Mouse (Mus musculus) heart, postnatal 36 days (tissue): ENCODE results near the gene Psg17. TPM values are rescaled to one million over a fixed set of nuclear protein-coding genes. Genes with fewer than 3 reads are reported as not detected.
A peak's percentile ranks its signal among the peaks of the same experiment; 100 is the strongest.
"Not testable (repeated sequence)": the region's sequence is repeated elsewhere in the genome, so short reads cannot be mapped to it uniquely, and the experiment has no call there.

ENCODE experiments used
- DNase-seq, 2 experiments: peaks; one replicate each; pipeline ENCODE4 v3.0.0; 2021 to 2022
- intact Hi-C: fragments of 180-260 bp; cut with DNase I; formaldehyde crosslinking; loops from one replicate; pipeline ENCODE4 v1.15.1; 2025
- total RNA-seq, 2 experiments: library from RNA; stranded (reverse); gene quantifications; 2 replicates each; pipeline ENCODE4 v1.2.3; 2021

Gene Psg17
- total RNA-seq = not detected

DNA sequence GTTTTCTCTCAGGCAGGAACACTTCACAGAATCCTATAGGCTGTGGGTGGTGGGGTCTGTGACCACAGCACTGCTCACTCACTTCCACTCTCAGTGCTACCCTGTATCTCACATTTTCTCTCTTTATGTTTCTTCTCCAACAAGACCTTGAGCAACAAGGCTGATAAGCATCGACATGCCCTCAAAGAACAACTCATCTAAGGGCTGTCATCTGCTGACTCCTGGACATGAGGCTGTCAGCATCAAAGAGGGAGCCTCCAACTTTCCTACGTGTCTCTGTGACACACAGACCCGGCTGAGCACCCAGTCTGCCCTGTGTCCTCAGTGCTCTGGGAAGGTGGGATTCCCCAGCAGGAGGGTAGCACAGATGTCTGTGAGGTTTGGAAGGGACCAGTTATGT, at the start of gene Psg17:
TSS of gene Psg17 (minus strand) at position 101 of the 400 bp plus-strand sequence.
- no peak for DNase-seq
- intact Hi-C loops = loop anchor here (10.0 kb wide), 1 partner anchor 67 kb away; no protein-coding TSS in a partner anchor

GRCm38 (mm10) chr7:18871031-18871430, 49.6 kb upstream of the Psg17 start, which contains the start of gene Pglyrp1:
Gene Pglyrp1 (plus strand): TSS chr7:18871331.
- not testable (repeated sequence) for DNase-seq
- intact Hi-C loops = loop anchor here (5.0 kb wide), 1 partner anchor 159 kb away; no protein-coding TSS in a partner anchor

- no peak for DNase-seq
Measured at GRCm38 (mm10) chr7:18868491-18868890, 47.1 kb upstream of the Psg17 start.

DNA sequence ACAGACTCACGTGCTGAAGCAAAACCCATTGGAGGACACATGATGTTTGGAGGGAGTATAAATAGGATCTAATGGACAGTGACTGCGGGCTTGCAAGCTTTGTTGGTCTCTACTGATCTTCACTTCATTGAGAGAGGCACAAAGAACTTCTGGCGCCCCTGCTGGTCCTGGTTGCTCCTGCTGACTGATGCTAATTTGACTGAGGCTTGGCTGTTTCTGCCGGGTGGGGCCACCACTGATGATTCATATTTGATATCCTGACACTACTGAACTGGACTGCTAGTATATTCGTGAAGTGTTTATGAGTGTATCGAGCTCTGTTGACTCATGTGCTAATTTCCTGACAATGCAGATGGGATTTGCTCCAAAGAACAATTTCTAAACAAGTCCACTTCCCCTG, 41.4 kb upstream of the Psg17 start:
- DNase-seq = no peak
- intact Hi-C loops = no loop called here

More at GRCm38 (mm10) chr7:18868491-18868890, 47.1 kb upstream of the Psg17 start:
- intact Hi-C loops = no loop called here

DNA sequence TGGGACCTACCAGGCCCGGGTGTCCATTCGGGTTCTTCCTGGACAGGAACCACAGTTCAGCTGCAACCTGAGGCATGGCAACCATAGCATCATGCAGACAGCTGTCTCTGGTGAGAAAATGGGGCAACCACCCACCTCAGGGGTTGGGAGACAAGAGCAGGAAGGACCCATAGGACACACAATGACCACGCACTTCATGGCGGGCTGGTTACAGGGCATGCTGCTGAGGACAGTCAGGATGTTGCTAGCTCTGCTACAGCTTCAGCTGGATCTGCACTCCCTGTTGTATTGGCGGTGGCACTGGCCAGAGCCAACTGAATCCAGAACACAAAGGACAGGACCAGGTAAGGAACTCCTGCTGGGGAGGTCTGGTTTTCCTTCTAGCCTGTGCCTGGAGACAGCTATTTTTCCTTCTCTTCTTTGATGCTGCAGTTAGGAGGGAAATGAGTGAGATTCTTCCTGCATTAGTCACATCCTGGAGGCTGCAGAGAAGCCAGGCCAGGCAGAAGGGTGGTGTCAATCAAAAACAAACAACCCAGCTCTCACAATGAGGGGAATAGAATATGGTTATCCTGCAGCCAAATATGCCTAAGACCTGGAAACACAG, 37.0 kb upstream of the Psg17 start:
- intact Hi-C loops = no loop called here
- peak; percentile 24 to 30 for DNase-seq

GRCm38 (mm10) chr7:18848395-18848794, 27.0 kb upstream of the Psg17 start:
- intact Hi-C loops = no loop called here

GRCm38 (mm10) chr7:18844811-18845210, 23.4 kb upstream of the Psg17 start:
- intact Hi-C loops = no loop called here
- DNase-seq = no peak

More at GRCm38 (mm10) chr7:18848395-18848794, 27.0 kb upstream of the Psg17 start:
- no peak for DNase-seq

GRCm38 (mm10) chr7:18841174-18841567, 19.8 kb upstream of the Psg17 start:
- intact Hi-C loops = no loop called here
- DNase-seq = no peak

DNA sequence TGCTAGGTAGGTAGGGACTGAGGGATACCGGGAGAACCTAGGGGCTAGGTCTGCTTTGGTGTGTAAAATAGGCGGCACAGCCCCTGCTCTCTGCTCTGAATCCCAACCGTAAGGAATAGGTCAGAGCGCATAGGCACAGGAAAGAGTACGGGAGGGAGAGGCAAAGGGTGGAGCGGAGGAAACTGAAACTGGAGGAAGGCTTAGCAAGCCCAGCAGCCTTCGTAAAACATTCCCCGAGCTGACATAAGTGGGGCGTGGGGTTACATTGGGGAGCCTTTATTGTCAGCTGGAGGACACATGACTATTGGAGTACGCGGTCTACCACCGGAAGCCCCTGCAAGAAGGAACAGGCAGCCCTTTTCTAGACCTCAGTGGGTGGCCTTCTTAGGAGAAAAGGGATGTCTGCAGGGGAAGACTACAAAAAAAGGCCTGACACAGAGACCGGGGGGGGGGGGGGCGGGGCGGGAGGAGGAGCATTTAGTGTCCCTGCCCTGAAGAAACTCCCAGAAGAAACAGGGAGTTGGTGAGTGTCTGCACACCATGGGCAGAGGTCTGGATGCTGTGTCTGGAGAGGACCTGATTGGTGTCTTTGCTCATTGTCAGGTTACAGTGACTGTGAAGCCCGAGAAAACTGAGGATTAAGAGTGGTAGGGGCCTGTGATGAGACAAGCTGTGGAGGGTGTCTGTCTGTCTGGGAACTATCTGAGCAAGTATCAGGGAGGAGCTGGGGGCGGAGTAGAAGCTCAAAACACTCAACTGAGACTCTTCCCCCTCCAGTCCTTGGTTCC, 19.2 kb upstream of the Psg17 start:
- DNase-seq = peak; percentile 62 to 71
- intact Hi-C loops = no loop called here

DNA sequence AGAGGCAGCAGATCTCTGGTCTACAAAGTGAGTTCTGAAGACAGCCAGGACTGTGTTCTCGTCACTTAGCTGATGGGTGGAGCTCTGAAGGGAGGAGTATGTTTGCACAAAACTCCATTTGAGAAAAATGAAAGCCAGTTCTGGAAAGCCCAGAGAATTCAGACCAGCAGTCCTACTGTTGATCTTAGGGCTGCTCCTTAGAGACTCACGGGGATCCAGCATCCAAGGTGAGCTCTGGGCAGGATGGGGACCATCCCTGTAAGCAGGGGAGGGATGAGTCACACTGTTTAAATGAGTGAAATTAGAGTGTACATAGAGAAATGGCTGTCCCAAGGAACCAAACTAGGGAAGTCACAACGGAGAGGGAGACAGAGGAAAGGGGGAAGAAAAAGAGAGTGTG, 18.5 kb upstream of the Psg17 start, which contains the start of gene Mill2:
TSS of gene Mill2 (plus strand) at position 102 of the 400 bp plus-strand sequence.
- intact Hi-C loops = no loop called here
- peak; percentile 24 to 51 for DNase-seq

- DNase-seq = peak; percentile 25 to 29
- intact Hi-C loops = loop anchor here (1.0 kb wide), 1 partner anchor 41 kb away; no protein-coding TSS in a partner anchor
Measured at GRCm38 (mm10) chr7:18832298-18832697, 10.9 kb upstream of the Psg17 start.

DNA sequence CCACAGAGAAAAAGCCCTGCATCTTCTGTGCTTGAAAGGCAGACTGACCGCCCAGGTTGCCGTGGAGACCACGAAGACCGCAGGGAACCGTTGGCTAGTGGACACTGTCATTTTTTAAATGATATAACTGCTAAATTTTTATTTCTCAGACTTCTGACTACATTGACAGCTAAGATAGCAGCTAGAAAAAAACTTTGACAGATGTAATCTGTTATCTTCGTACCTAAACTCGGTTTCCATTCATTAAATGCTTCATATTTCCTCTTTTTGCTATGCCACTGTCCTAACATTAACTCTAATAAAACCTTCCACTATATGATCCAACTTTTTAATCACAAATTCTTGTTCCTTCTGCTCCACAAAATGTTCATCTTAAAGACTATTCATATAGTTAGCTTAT, 8.1 kb upstream of the Psg17 start:
- intact Hi-C loops = loop anchor here (10.0 kb wide), 1 partner anchor 75 kb away; no protein-coding TSS in a partner anchor
- no peak for DNase-seq

GRCm38 (mm10) chr7:18828592-18828991, 7.2 kb upstream of the Psg17 start:
- peak in 1 of 2 experiments; percentile 10 for DNase-seq
- intact Hi-C loops = loop anchor here (1.0 to 10.0 kb wide), 2 partner anchors 45 to 74 kb away; no protein-coding TSS in a partner anchor

DNA sequence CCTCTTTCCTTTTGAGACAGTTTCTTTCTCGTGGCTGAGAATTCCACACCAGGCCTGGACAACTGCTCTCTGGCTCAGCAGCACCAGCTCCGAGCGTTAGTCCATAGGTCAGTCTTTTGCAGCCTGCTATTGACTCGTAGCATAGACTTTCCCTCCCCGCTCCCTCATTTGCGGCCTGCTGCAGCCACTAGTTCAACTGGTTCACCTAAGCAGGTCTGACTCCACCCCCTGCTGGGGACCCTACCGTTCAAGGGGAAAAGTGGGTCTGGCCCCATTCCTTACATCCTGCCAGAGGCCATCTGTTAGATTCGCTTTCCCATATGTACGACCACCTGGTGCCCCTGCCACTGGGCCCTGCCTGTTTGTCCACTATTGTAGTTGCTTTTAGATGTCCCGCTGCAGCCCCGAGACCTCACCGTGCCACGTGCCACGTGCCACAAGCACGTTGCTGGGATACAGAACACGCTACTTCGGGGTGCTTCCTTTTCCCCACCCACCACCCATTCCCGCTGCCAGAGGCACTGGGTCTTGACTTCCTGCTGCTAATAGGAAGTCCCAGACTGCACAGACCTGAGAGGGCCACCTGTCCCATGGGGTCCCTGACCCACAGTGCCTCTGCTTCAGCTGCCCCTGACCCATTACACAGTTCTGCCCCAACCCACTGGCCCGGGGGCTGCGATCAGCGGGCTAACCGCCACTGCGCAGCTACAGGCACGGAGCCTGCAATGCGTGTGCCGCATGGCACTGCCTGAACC, 6.6 kb upstream of the Psg17 start:
- intact Hi-C loops = loop anchor here (1.0 to 10.0 kb wide), 2 partner anchors 45 to 73 kb away; no protein-coding TSS in a partner anchor
- DNase-seq = no peak

GRCm38 (mm10) chr7:18818301-18818700, 3.1 kb downstream of the Psg17 start:
- no peak for DNase-seq

DNA sequence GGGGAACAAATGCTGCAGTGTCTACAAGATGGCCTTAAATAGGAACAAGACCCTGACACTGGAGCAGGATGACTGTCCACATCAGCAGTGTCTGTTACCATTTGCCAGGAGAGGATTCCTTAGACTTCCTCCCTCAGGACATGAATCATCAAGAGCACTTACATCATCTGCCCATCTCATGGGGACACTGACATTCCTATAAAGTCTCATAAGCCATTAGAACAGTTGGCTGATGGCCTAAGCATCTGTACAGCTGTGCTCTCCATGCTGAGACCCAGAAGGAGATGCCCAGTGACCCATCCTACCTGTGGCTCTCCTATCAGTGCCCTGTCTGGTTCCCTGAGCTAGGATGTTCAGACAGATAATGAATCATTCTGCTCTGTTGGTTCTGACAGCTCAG, 17.9 kb downstream of the Psg17 start:
- intact Hi-C loops = no loop called here

More at GRCm38 (mm10) chr7:18818301-18818700, 3.1 kb downstream of the Psg17 start:
- intact Hi-C loops = no loop called here

GRCm38 (mm10) chr7:18799129-18799528, 22.3 kb downstream of the Psg17 start:
- intact Hi-C loops = no loop called here
- no peak for DNase-seq

More for the DNA sequence above, 17.9 kb downstream of the Psg17 start:
- DNase-seq = no peak

GRCm38 (mm10) chr7:18798420-18798819, 23.0 kb downstream of the Psg17 start, which contains the start of gene Psg19:
Gene Psg19 (minus strand): TSS chr7:18798520.
- intact Hi-C loops = no loop called here
- DNase-seq = no peak

- DNase-seq = not testable (repeated sequence)
- intact Hi-C loops = loop anchor here (2.0 kb wide), 1 partner anchor 66 kb away; no protein-coding TSS in a partner anchor
Measured at GRCm38 (mm10) chr7:18790671-18791070, 30.7 kb downstream of the Psg17 start.

- DNase-seq = not testable (repeated sequence)
- intact Hi-C loops = loop anchor here (5.0 kb wide), 1 partner anchor 34 kb away; no protein-coding TSS in a partner anchor
Measured at GRCm38 (mm10) chr7:18781301-18781700, 40.1 kb downstream of the Psg17 start.
